Mouse (Mus musculus) adrenal gland, postnatal 10 days (tissue): ENCODE measurements at regions not wholly inside any gene's neighbourhood (a gene's known extent, or its start where the extent isn't known, plus 50 kb on each side); places are given as distances from the start of the nearest gene placed in this dataset.

ENCODE experiments used
- DNase-seq: peaks from one replicate; pipeline ENCODE4 v3.0.0; 2021; ENCODE audit warnings: mixed read lengths

- DNase-seq, result no peak
These were observed 65.4 kb downstream of the Vegfa start for GRCm38 (mm10) chr17:45966736-45967135.

- no peak for DNase-seq
These were observed 68.1 kb downstream of the Vegfa start for GRCm38 (mm10) chr17:45964031-45964430.

- DNase-seq, result no peak
These were observed 68.8 kb downstream of the Vegfa start for GRCm38 (mm10) chr17:45963332-45963731.

GRCm38 (mm10) chr17:45961626-45962319, 70.4 kb downstream of the Vegfa start:
- peak; percentile 59 for DNase-seq

DNA sequence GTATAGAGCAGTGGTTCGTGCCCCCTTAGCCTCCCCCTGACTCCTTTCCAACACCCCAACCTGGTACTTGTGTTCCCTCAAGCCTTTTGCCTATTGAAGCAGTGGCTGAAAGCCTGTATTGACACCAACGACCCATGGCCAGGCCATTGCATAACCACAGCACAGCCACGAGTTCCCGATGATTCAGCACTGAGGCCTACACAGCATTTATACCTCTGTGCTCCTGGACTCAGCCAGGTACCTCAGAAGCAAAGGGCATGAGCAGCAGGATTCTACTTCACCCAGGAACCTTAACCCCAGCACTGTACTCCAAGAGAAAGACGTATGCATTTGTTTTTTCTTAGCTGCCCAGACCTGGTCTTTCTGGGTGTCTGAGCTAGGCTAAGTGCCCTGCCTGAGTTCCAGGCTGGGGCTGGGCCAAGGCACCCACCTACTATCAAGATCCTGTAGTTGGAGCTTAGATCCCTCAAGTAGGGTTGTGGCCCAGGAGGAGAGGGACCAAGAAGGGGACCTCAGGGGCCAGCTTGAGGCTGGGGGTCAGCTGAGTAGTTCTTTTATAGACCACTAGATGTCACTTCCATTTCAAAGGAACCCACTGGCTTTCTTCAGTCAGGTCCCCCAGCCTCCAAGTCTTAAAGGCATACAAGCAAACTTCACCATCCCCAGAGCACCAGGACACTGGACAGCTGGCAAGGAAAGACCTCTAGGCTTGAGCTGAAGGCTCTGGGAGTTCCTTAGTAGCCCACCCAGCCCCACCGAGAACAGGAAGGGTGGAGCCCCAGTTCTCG, 73.9 kb downstream of the Vegfa start:
- DNase-seq, result peak; percentile 66

- DNase-seq, result peak; percentile 78
These were observed 76.7 kb downstream of the Vegfa start for GRCm38 (mm10) chr17:45955481-45955880.

DNA sequence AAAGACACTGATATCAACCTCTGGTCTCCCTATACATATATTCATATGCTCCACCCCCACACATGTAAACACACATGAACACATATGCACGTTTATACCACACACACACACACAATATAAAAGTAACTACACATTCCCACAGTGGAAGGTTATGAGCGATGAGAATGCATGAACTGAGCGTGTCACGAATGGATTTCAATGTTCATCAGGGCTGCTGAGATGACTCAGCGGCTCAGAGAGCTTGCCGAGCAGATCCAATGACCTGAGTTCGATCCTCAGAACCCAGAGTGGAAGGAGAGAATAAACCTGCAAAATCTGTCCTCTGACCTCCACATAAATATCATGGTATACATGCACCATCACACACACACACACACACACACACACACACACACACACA, 77.3 kb downstream of the Vegfa start:
- DNase-seq, result no peak

DNA sequence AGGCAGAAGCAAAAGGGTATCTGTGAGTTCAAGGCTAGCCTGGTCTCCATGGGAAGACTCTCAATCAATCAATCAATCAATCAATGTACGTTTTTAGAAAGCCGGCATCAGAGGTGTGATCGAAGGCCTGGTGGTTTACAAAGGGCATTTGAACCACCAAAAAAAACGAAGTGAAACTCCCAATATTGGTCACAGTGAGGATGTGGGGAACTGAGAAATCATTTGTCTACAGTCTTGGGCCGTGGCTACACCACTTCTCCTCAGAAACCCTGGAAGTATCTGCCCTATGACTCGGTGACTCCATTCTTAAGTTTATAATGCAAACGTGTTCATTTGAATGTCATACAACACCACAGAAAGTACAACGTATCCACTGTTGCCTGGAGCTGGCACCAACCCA, 78.6 kb downstream of the Vegfa start:
- no peak for DNase-seq

GRCm38 (mm10) chr17:45950533-45951164, 81.5 kb downstream of the Vegfa start:
- DNase-seq, result peak; percentile 84

- no peak for DNase-seq
These were observed 83.0 kb downstream of the Vegfa start for GRCm38 (mm10) chr17:45949141-45949540.

GRCm38 (mm10) chr17:45948314-45948935, 83.7 kb downstream of the Vegfa start:
- DNase-seq, result no peak

- DNase-seq, result no peak
These were observed 87.2 kb downstream of the Vegfa start for GRCm38 (mm10) chr17:45945005-45945404.

DNA sequence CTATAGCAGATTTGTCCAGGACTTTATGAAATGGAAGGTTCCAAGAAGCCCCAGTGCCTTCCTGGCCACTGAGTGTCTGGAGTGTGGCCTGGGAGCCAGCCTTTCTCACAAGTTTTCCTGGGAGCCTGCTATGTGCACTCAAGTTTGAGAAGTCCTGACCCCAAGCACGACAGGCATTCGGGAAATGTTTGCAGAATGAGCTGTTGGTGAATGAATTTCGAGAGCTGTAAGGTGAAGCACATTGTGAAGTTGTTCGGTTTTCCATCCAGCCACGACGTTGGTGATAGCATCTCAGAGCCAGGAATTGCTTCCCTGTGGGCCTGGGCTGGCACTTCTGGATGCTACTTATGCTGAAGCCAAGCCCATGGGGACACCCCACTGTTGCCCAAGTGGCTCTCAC, 88.9 kb downstream of the Vegfa start:
- DNase-seq, result no peak

GRCm38 (mm10) chr17:45941890-45942375, 90.2 kb downstream of the Vegfa start:
- DNase-seq, result no peak

DNA sequence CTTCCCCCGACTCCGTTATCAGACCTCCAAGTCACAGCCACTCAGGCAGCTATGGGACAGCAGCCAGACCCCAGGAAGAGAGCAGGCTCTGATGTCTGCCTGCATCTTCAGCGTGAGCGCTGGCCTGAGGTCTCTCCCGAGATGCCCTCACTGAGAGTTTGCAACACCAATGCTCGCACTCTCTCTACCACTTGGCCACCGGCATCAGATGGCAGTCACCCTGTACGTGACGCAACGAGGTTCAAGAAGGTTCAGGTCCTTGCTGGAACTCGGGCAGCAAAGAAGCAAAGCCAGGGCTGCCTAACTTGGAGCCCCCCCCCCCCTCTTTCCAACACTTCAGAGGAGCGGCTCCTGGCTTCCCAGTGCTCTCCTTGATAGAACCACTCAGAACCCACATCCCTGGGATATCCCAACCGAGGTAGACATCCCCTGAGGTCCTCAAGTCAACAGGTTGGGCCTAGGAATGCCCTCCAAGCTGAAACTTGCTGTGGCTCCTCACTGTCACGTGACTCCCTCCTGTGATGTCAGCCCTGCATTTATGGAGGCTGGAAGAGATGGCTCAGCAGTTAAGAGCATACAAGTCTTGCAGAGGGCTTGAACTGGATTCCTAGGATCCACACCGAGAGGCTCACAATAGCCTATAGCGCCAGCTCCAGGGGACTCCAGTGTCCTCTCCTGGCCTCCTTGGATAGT, 91.9 kb downstream of the Vegfa start:
- DNase-seq, result peak; percentile 62

- DNase-seq, result no peak
These were observed 93.9 kb downstream of the Vegfa start for GRCm38 (mm10) chr17:45938284-45938683.

DNA sequence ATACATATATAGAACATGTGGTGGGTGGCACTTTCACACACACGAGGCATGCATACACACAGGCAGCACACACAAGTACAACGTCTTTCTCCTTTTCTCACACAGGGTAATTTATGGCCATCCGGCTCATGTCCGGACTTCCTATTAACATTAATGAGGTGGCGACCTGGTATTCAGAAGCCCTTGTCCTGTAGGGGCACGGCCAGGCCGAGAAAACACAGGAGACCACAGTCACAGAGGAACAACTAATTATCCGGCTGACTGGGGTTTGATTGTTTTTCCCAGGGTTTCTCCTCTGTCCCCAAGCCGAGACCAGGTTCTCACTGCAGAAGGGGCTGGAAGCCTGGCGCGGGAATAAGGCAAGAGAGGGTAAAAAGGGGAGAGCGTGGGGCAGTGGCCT, 95.6 kb downstream of the Vegfa start:
- DNase-seq, result no peak

DNA sequence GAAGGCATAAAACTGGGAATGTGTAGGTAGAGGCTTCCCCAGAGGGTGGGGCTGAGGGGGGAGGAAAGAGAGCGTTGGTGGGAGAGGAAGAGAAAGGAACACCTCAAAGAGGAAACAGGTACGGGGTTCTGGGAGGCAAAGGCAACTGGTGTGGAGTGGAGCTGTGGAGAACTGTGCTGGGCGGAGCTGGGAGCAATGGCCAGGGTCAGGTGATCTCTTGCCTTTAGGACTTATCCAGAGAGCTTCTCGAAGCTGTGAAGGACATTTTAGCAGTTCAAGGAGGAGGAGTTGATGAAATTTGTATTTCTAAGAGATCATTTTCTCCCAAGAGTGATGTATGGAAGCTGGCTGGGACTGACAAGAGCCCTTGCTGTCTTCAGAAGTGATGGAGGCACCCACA, 96.9 kb downstream of the Vegfa start:
- DNase-seq, result no peak

DNA sequence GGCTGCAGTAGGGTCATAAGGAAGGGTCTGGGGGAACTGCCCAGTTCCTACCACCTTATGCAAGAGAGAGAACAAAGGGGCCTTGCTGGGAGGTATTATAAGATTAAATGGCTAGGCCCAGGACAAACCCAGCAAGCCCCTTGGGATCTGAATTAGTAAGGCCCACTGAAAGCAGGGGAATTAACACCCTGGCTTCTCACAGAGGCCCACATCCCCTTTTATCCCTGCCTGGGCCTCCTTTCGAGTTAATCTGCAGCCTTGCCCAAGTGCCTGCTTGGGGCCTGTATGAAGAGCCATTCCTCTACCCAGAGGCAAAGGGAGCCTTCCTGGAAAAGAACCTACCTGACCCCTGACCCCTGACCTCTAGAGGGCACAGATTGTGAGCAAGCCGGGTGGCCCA, 98.2 kb downstream of the Vegfa start:
- DNase-seq, result no peak

- DNase-seq, result no peak
These were observed 99.1 kb downstream of the Vegfa start for GRCm38 (mm10) chr17:45933034-45933433.

DNA sequence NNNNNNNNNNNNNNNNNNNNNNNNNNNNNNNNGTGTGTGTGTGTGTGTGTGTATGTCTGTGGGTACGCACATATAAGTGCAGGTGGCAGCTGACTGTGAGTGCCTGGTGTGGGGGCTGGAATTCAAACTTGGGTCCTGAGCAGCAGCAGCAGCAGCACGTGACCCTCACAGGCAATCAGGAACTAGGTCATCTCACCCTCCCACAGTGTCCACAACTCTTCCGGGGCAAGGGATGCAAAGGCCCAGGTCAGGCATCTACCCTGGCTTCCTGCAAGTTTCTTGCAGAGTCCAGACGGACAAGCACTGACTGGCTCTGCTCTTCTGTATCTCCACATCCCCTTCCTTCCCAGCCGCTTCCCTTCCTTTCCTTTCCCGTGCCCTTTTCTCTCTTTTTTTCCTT, 99.6 kb downstream of the Vegfa start:
- no peak for DNase-seq

- DNase-seq, result no peak
These were observed 102.6 kb downstream of the Vegfa start for GRCm38 (mm10) chr17:45929591-45929990.
